Mouse (Mus musculus) embryonic facial prominence, embryonic 12.5 days (tissue): ENCODE data around the gene 1700049E17Rik1. TPM values are rescaled to one million over a fixed set of nuclear protein-coding genes. Genes with fewer than 3 reads are reported as not detected.
"Not testable (repeated sequence)": the region's sequence is repeated elsewhere in the genome, so short reads cannot be mapped to it uniquely, and the experiment has no call there.

ENCODE experiments used
- ATAC-seq: fragments of 200-750 bp; cut with Nextera tagmentation; 2 replicates; pipeline ENCODE4 v1.8.0; 2017; ENCODE audit not compliant: insufficient number of reproducible peaks, insufficient read depth, low FRiP score, low TSS enrichment
- H3K27ac ChIP-seq: fragments of 300-500 bp; sonication (generic); 2 replicates; pipeline ENCODE4 v1.5.1; 2016; ENCODE audit warnings: mild to moderate bottlenecking
- H3K27me3 ChIP-seq: fragments of 300-500 bp; sonication (generic); 2 replicates; pipeline ENCODE4 v1.6.1; 2016; ENCODE audit warnings: mild to moderate bottlenecking, moderate library complexity
- H3K36me3 ChIP-seq: fragments of 300-500 bp; sonication (generic); 2 replicates; pipeline ENCODE4 v1.6.1; 2016; ENCODE audit warnings: mild to moderate bottlenecking
- H3K4me1 ChIP-seq: fragments of 300-500 bp; sonication (generic); 2 replicates; pipeline ENCODE4 v1.6.1; 2016
- H3K4me2 ChIP-seq: fragments of 300-500 bp; sonication (generic); replicated peaks from 2 replicates; pipeline ENCODE4 v1.6.1; 2016; ENCODE audit warnings: mild to moderate bottlenecking, moderate library complexity
- H3K4me3 ChIP-seq: fragments of 300-500 bp; sonication (generic); 2 replicates; pipeline ENCODE4 v1.5.1; 2016; ENCODE audit warnings: mild to moderate bottlenecking
- H3K9ac ChIP-seq: fragments of 300-500 bp; sonication (generic); 2 replicates; pipeline ENCODE4 v1.6.1; 2016; ENCODE audit warnings: mild to moderate bottlenecking, moderate library complexity
- H3K9me3 ChIP-seq: fragments of 300-500 bp; sonication (generic); 2 replicates; pipeline ENCODE4 v1.6.1; 2016; ENCODE audit warnings: mild to moderate bottlenecking, moderate library complexity
- WGBS: fragments of 180-500 bp; shearing (Covaris S2); methylation state at CpG from one replicate; pipeline ENCODE4 v1.1.7; 2016; 5-methylcytosine and 5-hydroxymethylcytosine counted together
- polyA plus RNA-seq: library from polyadenylated mRNA; unstranded; fragments of >200 nt; fragmentation: Nextera tagmentation; extraction: Ambion mirVana; gene quantifications from 2 replicates; pipeline ENCODE4 v1.2.1, GENCODE M21; 2016

1700049E17Rik1 gene
- polyA plus RNA-seq: not detected in 2 replicates

DNA sequence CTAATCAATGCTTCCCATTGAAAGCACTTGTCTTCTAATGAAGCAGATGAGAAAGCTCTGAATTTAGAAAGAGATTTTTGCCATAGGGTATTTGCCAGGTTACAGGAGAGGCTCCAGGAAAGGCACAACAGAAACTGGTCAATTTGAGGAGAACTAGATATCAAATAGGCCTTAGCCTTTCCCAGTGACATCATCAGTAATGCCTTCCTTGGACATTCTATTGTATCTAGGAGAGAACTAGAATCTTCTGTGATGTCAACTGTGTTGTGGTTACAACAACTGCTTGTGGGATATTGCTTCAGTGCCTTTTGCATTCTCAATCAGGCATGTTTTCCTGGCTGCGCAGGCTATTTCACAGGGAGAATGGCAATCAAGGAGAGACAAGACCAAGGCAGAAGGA, at the start of gene 1700049E17Rik1:
TSS of gene 1700049E17Rik1 (plus strand) at position 301 of the 400 bp plus-strand sequence.
- WGBS: no CpG with 5 or more reads among the region's 1 CpGs
- H3K27ac ChIP-seq, H3K4me2 ChIP-seq, H3K36me3 ChIP-seq, ATAC-seq, H3K4me3 ChIP-seq, H3K27me3 ChIP-seq, H3K9me3 ChIP-seq, H3K9ac ChIP-seq, H3K4me1 ChIP-seq: not testable (repeated sequence)

DNA sequence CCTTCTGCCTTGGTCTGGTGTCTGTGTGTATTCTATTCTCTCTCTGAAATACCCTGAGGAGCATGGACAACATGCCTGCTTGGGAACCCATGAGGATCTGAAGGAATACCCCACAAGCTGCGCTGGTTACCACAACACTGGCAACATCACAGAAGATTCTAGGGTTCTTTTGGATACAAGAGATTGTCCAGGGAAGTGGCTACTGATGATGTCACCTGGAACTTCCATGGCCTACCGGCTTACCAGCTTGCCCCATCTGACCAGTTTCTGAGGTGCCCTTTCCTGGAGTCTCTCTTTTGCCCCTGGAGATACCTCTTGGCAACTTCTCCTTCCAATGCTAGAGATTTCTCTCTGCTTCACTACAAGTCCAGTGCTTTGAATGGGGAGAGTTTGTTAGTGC, 17.6 kb upstream of the 1700049E17Rik1 start, which contains the start of gene Gm7980:
TSS of gene Gm7980 (minus strand) at position 101 of the 400 bp plus-strand sequence.
- not testable (repeated sequence) for H3K36me3 ChIP-seq, ATAC-seq, H3K9me3 ChIP-seq, H3K9ac ChIP-seq, H3K4me3 ChIP-seq, H3K4me2 ChIP-seq, H3K27ac ChIP-seq, H3K4me1 ChIP-seq, H3K27me3 ChIP-seq
- no CpG with 5 or more reads among the region's 2 CpGs for WGBS

DNA sequence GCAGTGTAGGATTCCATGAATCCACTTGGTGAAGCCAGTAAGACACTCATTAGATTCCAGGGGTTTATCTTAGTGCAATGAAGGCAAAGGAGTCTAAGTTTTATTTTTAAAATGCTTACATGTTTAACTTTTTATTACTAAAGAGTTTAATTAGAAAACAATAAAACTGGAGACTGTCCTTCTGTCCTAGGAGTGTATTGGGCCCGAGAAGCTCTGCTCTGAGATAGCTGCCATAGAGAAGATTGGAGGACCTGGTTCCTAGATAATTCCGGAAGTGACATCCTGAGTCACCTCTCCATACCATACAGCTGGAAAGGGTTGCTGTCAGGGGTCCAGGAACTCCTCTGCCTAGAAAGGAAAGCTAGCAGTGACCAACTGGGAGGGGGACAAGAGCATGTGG, 18.9 kb downstream of the 1700049E17Rik1 start, which contains the start of gene 1700024B05Rik:
TSS of gene 1700024B05Rik (plus strand) at position 301 of the 400 bp plus-strand sequence.
- H3K4me2 ChIP-seq, H3K4me3 ChIP-seq, H3K4me1 ChIP-seq, ATAC-seq, H3K9ac ChIP-seq, H3K36me3 ChIP-seq, H3K9me3 ChIP-seq, H3K27ac ChIP-seq, H3K27me3 ChIP-seq: not testable (repeated sequence)
- WGBS: 86% methylated on average over 1 of the region's 2 CpGs

DNA sequence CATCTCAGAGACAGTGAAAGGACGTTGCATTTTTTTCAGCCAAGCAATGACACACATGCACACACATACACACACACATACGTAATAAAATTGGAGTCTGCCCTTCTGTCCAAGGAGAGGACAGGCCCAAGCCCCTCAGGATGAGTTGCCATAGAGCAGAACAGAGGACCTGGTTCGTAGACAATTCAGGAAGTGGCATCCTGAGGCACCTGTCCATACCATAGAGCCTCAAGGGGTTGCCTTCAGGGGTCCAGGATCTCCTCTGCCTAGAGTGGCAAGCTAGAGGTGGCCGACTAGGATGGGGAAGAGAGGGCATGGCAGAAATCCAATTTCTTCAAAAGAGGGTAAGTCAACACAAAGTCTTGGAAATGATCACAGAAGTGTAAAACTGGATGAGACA, 39.3 kb downstream of the 1700049E17Rik1 start:
- not testable (repeated sequence) for H3K27ac ChIP-seq, H3K27me3 ChIP-seq, H3K4me3 ChIP-seq, H3K4me2 ChIP-seq, H3K4me1 ChIP-seq, H3K9me3 ChIP-seq, ATAC-seq, H3K36me3 ChIP-seq, H3K9ac ChIP-seq
- WGBS: 72% methylated on average over 4 of the region's 4 CpGs

DNA sequence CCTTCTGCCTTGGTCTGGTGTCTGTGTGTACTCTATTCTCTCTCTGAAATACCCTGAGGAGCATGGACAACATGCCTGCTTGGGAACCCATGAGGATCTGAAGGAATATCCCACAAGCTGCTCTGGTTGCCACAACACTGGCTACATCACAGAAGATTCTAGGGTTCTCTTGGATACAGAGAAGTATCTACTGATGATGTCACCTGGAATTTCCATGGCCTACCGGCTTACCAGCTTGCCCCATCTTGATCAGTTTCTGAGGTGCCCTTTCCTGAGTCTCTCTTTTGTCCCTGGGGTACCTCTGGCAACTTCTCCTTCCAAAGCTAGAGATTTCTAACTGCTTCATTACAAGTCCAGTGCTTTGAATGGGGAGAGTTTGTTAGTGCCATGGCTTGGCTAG, 43.1 kb downstream of the 1700049E17Rik1 start, which contains the start of gene Gm6401:
TSS of gene Gm6401 (minus strand) at position 101 of the 400 bp plus-strand sequence.
- H3K4me1 ChIP-seq, H3K9ac ChIP-seq, H3K36me3 ChIP-seq, H3K4me3 ChIP-seq, H3K27ac ChIP-seq, H3K27me3 ChIP-seq, H3K9me3 ChIP-seq, ATAC-seq, H3K4me2 ChIP-seq: not testable (repeated sequence)
- WGBS: 72% methylated on average over 1 of the region's 1 CpGs

DNA sequence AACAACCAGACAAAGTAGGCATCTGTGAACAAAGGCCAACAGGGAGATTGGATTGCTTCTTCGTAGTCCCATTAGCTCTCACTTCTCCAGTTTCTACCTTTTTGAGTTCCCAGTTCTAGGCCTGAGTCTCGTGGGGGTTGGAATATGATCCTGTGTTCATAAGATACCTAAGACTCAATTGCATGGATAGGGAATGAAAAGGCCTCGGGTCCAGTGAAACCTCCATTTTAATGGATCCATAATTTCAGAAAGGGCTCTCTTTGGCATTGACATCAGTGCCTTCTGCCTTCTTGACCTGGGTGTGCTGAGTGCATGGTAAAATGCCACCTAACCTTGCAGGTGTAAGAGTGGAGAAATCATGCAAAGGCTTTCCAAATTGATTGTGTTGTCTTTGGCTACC, 43.8 kb downstream of the 1700049E17Rik1 start:
- not testable (repeated sequence) for H3K4me3 ChIP-seq, H3K9ac ChIP-seq, ATAC-seq, H3K36me3 ChIP-seq, H3K9me3 ChIP-seq, H3K27me3 ChIP-seq, H3K4me1 ChIP-seq, H3K27ac ChIP-seq, H3K4me2 ChIP-seq
- WGBS: 71% methylated on average over 3 of the region's 3 CpGs

Other genes starting within 250 kb of the 1700049E17Rik1 start
- not detected in 2 replicates for gene Gm8068, start 223.1 kb upstream of the 1700049E17Rik1 start, polyA plus RNA-seq
- gene Gm7929, start 174.3 kb upstream of the 1700049E17Rik1 start, polyA plus RNA-seq: not detected in 2 replicates
- not detected in 2 replicates for gene Gm47189, start 152.5 kb upstream of the 1700049E17Rik1 start, polyA plus RNA-seq
- gene Gm7980, start 17.7 kb upstream of the 1700049E17Rik1 start, polyA plus RNA-seq: not detected in 2 replicates
- not detected in 2 replicates for gene 1700024B05Rik, start 19.0 kb downstream of the 1700049E17Rik1 start, polyA plus RNA-seq
- not detected in 2 replicates for gene Gm6401, start 43.0 kb downstream of the 1700049E17Rik1 start, polyA plus RNA-seq
- not detected in 2 replicates for gene Gm3543, start 58.4 kb downstream of the 1700049E17Rik1 start, polyA plus RNA-seq
- gene Gm7951, start 192.4 kb downstream of the 1700049E17Rik1 start, polyA plus RNA-seq: not detected in 2 replicates
- gene Gm17027, start 237.7 kb downstream of the 1700049E17Rik1 start, polyA plus RNA-seq: not detected in 2 replicates